Mouse (Mus musculus) midbrain, embryonic 11.5 days (tissue): ENCODE measurements around the gene Gm21870. TPM values are rescaled to one million over a fixed set of nuclear protein-coding genes. Genes with fewer than 3 reads are reported as not detected.
"Not testable (repeated sequence)": the region's sequence is repeated elsewhere in the genome, so short reads cannot be mapped to it uniquely, and the experiment has no call there.

ENCODE experiments used
- ATAC-seq: fragments of 200-750 bp; cut with Nextera tagmentation; 2 replicates; pipeline ENCODE4 v1.8.0; 2017; ENCODE audit warnings: moderate TSS enrichment, moderate library complexity; ENCODE audit not compliant: low FRiP score
- DNase-seq: peaks from one replicate; pipeline ENCODE4 v3.0.0; 2015; ENCODE audit warnings: low spot score; ENCODE audit errors: missing footprints
- H3K27ac ChIP-seq: fragments of 300-500 bp; sonication (generic); 2 replicates; pipeline ENCODE4 v1.5.1; 2014; ENCODE audit warnings: low read depth, low read length
- H3K27me3 ChIP-seq: fragments of 300-500 bp; sonication (generic); 2 replicates; pipeline ENCODE4 v1.6.1; 2014; ENCODE audit warnings: mild to moderate bottlenecking, low read length, moderate library complexity, mixed read lengths; ENCODE audit not compliant: control insufficient read depth, insufficient read depth
- H3K36me3 ChIP-seq: fragments of 300-500 bp; sonication (generic); 2 replicates; pipeline ENCODE4 v1.6.1; 2014; ENCODE audit warnings: mild to moderate bottlenecking, low read length, moderate library complexity, mixed read lengths; ENCODE audit not compliant: control insufficient read depth, insufficient read depth
- H3K4me1 ChIP-seq: fragments of 300-500 bp; sonication (generic); 2 replicates; pipeline ENCODE4 v1.6.1; 2014; ENCODE audit warnings: low read length; ENCODE audit not compliant: control insufficient read depth, insufficient read depth
- H3K4me2 ChIP-seq: fragments of 300-500 bp; sonication (generic); 2 replicates; pipeline ENCODE4 v1.6.1; 2014; ENCODE audit warnings: mild to moderate bottlenecking, moderate library complexity
- H3K4me3 ChIP-seq: fragments of 300-500 bp; sonication (generic); 2 replicates; pipeline ENCODE4 v1.5.1; 2014; ENCODE audit warnings: low read depth, low read length
- H3K9ac ChIP-seq: fragments of 300-500 bp; sonication (generic); 2 replicates; pipeline ENCODE4 v1.6.1; 2014; ENCODE audit warnings: low read length
- H3K9me3 ChIP-seq: fragments of 300-500 bp; sonication (generic); 2 replicates; pipeline ENCODE4 v1.6.1; 2016; ENCODE audit warnings: low read length; ENCODE audit not compliant: control insufficient read depth
- WGBS: fragments of 180-500 bp; shearing (Covaris S2); extraction: QIAGEN DNeasy Blood & Tissue Kit; methylation state at CpG from one replicate; pipeline ENCODE4 v1.1.7; 2014; 5-methylcytosine and 5-hydroxymethylcytosine counted together
- polyA plus RNA-seq: library from polyadenylated mRNA; unstranded; fragments of >200 nt; fragmentation: Nextera tagmentation; extraction: Ambion mirVana; gene quantifications from 2 replicates; pipeline ENCODE4 v1.2.1, GENCODE M21; 2014

Gm21870 gene
- polyA plus RNA-seq = not detected in 2 replicates

GRCm38 (mm10) chrX:33986716-33987115 lies at the start of gene Gm21870:
Gene Gm21870, minus strand, starts transcription at chrX:33986816.
- ATAC-seq, H3K9me3 ChIP-seq, H3K4me1 ChIP-seq, H3K27me3 ChIP-seq, H3K9ac ChIP-seq, DNase-seq, H3K4me2 ChIP-seq, H3K36me3 ChIP-seq, H3K4me3 ChIP-seq, H3K27ac ChIP-seq: not testable (repeated sequence)

- not testable (repeated sequence) for H3K9me3 ChIP-seq, H3K27me3 ChIP-seq, H3K9ac ChIP-seq, H3K27ac ChIP-seq, H3K4me2 ChIP-seq, H3K4me3 ChIP-seq, DNase-seq, H3K4me1 ChIP-seq, ATAC-seq, H3K36me3 ChIP-seq
- no CpG with 5 or more reads among the region's 4 CpGs for WGBS
These were observed 30.2 kb downstream of the Gm21870 start, which contains the start of gene Btbd35f6 for GRCm38 (mm10) chrX:33956440-33956839. Gene Btbd35f6, minus strand, starts transcription at chrX:33956540.

Other genes with a start within 250 kb of the Gm21870 start
- not detected in 2 replicates for gene Btbd35f6, start 30.3 kb downstream of the Gm21870 start, polyA plus RNA-seq
- not detected in 2 replicates for gene Btbd35f9, start 174.7 kb upstream of the Gm21870 start, polyA plus RNA-seq